Mouse (Mus musculus) heart, embryonic 15.5 days (tissue): ENCODE results near the gene Braf. TPM values are rescaled to one million over a fixed set of nuclear protein-coding genes. Genes with fewer than 3 reads are reported as not detected.
A peak's percentile ranks its signal among the peaks of the same experiment; 100 is the strongest.
"Not testable (repeated sequence)": the region's sequence is repeated elsewhere in the genome, so short reads cannot be mapped to it uniquely, and the experiment has no call there.

Experiments
- ATAC-seq: fragments of 200-750 bp; cut with Nextera tagmentation; replicated peaks from 2 replicates; pipeline ENCODE4 v1.8.0; 2017; ENCODE audit warnings: low read depth, moderate TSS enrichment; ENCODE audit not compliant: insufficient number of reproducible peaks, insufficient read depth, low FRiP score
- H3K27ac ChIP-seq: fragments of 300-500 bp; sonication (generic); 2 replicates; pipeline ENCODE4 v1.5.1; 2015; ENCODE audit warnings: mild to moderate bottlenecking, inconsistent platforms
- H3K27me3 ChIP-seq: fragments of 300-500 bp; sonication (generic); 2 replicates; pipeline ENCODE4 v1.6.1; 2015; ENCODE audit warnings: inconsistent platforms
- H3K36me3 ChIP-seq: fragments of 300-500 bp; sonication (generic); 2 replicates; pipeline ENCODE4 v1.6.1; 2015; ENCODE audit warnings: mild to moderate bottlenecking, inconsistent platforms
- H3K4me1 ChIP-seq: fragments of 300-500 bp; sonication (generic); replicated peaks from 2 replicates; pipeline ENCODE4 v1.6.1; 2015; ENCODE audit warnings: inconsistent platforms
- H3K4me2 ChIP-seq: fragments of 300-500 bp; sonication (generic); 2 replicates; pipeline ENCODE4 v1.6.1; 2015; ENCODE audit warnings: inconsistent platforms, mild to moderate bottlenecking, moderate library complexity
- H3K4me3 ChIP-seq: fragments of 300-500 bp; sonication (generic); 2 replicates; pipeline ENCODE4 v1.5.1; 2015; ENCODE audit warnings: mild to moderate bottlenecking, inconsistent platforms
- H3K9ac ChIP-seq: fragments of 300-500 bp; sonication (generic); 2 replicates; pipeline ENCODE4 v1.6.1; 2015; ENCODE audit warnings: mild to moderate bottlenecking, inconsistent platforms
- H3K9me3 ChIP-seq: fragments of 300-500 bp; sonication (generic); replicated peaks from 2 replicates; pipeline ENCODE4 v1.6.1; 2016; ENCODE audit warnings: inconsistent platforms
- WGBS: fragments of 180-500 bp; shearing (Covaris S2); methylation state at CpG from one replicate; pipeline ENCODE4 v1.1.7; 2015; ENCODE audit warnings: mixed read lengths; 5-methylcytosine and 5-hydroxymethylcytosine counted together
- polyA plus RNA-seq: library from polyadenylated mRNA; unstranded; fragments of >200 nt; fragmentation: Nextera tagmentation; extraction: Ambion mirVana; gene quantifications from 2 replicates; pipeline ENCODE4 v1.2.1, GENCODE M21; 2015

Gene Braf
- polyA plus RNA-seq: 8.7 and 11.0 TPM in 2 replicates

DNA sequence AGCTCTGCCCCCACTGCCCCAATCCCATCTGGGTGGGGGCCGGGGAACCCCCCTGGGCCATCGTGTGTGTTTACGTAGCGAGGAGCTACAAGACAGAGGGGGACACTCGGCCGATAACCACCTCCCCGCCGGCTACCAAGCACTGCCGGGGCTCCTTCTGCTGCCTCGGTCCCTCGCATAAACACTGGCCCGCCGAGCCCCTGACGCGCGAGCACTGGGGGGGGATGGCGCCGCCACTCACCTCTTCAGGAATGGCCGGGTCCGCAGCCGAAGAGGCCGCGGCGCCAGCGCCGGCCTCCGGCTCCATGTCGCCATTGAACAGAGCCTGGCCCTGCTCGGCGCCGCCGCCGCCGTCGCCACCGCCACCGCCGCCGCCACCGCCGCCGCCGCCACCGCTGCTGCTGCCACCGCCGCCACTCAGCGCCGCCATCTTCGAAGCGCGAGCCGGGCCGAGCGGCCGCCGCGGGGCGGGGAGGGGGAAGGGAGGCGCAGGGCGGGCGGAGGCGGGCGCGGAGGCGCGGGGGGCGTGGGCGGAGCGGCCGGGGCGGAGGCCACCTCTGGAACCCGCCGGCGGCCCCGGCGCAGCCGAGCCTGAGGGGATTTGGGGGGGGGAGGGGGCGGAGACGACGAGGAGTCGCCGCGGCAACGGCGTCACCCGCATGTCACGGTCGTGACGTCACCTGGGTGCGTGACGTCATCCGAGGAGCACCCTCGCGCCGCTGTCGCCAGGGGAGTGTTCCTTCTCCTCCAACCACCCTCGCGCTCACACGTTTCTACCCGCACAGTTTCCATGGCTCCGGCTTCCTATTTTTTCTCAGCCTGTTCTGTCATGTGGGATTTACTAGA lies at the start of gene Braf:
Gene Braf (minus strand): TSS at position 598 of the 846 bp plus-strand sequence.
- Histone ChIP-seq H3K27me3 (no peaks in the 10 kb centered on the region), H3K36me3 (no peaks in the 10 kb centered on the region), H3K9ac (peak within 1 kb of the TSS; percentile 96), H3K4me3 (peak within 1 kb of the TSS; percentile 75), H3K4me1 (peaks cover 22% of the 10 kb centered on the region), H3K9me3 (no peaks in the 10 kb centered on the region), H3K4me2 (peak within 1 kb of the TSS; percentile 79), H3K27ac (peak within 1 kb of the TSS; percentile 97)
- ATAC-seq: peak; percentile 91
- WGBS: under 1% methylated on average over 78 of the region's 101 CpGs

DNA sequence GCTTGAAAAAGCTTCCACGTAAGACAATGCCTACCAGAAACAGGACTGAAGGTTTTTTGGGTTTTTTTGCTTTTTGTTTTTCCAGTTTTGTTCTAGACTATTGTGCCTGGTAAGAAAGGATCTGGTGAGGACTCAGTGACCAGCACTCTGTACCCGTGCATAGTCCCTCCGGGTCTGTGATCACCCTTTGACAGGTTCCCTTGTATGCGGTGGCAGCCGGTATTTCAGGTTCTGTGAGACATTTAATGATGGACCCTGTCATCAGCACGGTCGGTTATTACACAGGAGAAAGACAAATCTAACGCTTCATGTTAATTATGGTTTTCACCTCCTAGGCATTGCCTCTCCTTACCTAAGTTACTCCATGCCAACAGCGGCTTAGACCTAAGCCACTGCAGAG lies 49.8 kb upstream of the Braf start:
- Histone ChIP-seq H3K9me3 (no peaks in the 10 kb centered on the region), H3K4me2 (no peak overlapping the region), H3K4me1 (0 out of 2 replicates have a peak, but pooled peaks cover 2% of the 10 kb centered on the region), H3K36me3 (no peaks in the 10 kb centered on the region), H3K27me3 (no peaks in the 10 kb centered on the region), H3K4me3 (no peak overlapping the region), H3K9ac (no peak overlapping the region), H3K27ac (no peak overlapping the region)
- 80% methylated on average over 9 of the region's 9 CpGs for WGBS
- no peak for ATAC-seq

DNA sequence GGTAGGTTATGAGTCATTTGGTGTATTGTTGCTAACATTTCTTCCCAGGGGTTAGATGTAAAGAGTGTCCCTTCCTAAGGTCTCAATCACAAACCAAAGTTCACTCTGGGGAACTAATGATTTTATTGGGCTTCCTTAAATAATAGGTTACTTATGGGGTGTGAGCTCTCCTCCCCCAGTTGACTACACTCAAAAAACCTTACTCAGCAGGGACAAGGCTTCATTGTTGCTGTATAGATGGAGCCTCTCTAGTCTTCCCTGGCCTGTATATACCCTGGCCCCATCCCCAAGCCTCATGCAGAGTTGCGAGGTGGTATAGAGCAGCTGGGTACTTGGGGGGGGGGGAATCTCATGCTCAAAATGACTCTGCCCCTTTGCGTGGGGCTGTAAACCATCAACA lies 32.0 kb upstream of the Braf start:
- Histone ChIP-seq H3K27ac (no peak overlapping the region), H3K27me3 (no peaks in the 10 kb centered on the region), H3K4me3 (no peak overlapping the region), H3K9me3 (no peaks in the 10 kb centered on the region), H3K4me1 (0 out of 2 replicates have a peak, but pooled peaks cover 3% of the 10 kb centered on the region), H3K9ac (no peak overlapping the region), H3K4me2 (no peak overlapping the region), H3K36me3 (no peaks in the 10 kb centered on the region)
- ATAC-seq: no peak
- 91% methylated on average over 2 of the region's 2 CpGs for WGBS

DNA sequence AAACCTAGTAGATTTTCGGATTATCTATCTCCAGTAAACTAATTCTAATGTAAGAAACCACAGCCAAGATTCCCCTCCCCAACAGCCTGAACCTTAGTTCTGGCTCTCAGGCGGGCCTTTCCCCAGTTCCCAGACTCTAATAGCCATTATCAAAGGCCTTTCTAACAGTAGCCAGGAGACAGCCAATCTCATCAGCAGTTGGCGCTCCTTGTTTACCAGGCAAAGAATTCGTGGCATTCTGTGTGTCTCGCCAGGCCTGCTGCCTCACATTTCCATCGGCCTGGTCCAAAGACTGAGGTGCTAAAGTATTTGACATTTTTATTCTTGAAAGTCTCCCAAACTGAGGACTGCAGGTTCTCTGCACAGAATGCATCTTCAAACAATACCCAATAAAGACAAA lies 24.6 kb upstream of the Braf start:
- Histone ChIP-seq H3K4me2 (no peak overlapping the region), H3K9ac (no peak overlapping the region), H3K4me3 (no peak overlapping the region), H3K9me3 (no peaks in the 10 kb centered on the region), H3K4me1 (no peaks in the 10 kb centered on the region), H3K27ac (peak overlapping the region; percentile 33), H3K36me3 (no peaks in the 10 kb centered on the region), H3K27me3 (no peaks in the 10 kb centered on the region)
- no peak for ATAC-seq
- 20% methylated on average over 6 of the region's 6 CpGs for WGBS

DNA sequence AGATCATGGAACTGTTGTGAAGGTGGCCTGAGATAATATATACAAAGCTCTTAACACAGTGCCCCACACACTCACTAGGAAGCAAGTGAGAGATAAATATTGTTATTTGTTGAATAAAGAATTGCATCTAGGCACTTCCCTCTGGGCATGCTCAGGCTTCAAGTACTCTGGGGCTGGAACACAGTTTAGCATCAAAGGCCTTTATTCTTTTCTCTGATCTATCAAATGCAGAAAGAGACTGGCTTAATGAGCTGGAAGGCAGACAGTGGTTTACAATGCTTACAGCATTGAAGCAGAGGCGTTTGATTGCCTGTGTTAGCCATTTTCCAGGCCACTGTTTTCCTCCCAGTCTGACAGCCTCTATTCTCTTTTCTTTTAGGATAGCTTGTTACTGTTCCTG lies 21.8 kb upstream of the Braf start:
- H3K4me3 ChIP-seq: no peak overlapping the region
- H3K4me1 ChIP-seq: no peaks in the 10 kb centered on the region
- H3K27ac ChIP-seq: no peak overlapping the region
- no peaks in the 10 kb centered on the region for H3K36me3 ChIP-seq
- no peaks in the 10 kb centered on the region for H3K9me3 ChIP-seq
- no peak overlapping the region for H3K9ac ChIP-seq
- no peak for ATAC-seq
- no peak overlapping the region for H3K4me2 ChIP-seq
- 53% methylated on average over 1 of the region's 1 CpGs for WGBS
- no peaks in the 10 kb centered on the region for H3K27me3 ChIP-seq

DNA sequence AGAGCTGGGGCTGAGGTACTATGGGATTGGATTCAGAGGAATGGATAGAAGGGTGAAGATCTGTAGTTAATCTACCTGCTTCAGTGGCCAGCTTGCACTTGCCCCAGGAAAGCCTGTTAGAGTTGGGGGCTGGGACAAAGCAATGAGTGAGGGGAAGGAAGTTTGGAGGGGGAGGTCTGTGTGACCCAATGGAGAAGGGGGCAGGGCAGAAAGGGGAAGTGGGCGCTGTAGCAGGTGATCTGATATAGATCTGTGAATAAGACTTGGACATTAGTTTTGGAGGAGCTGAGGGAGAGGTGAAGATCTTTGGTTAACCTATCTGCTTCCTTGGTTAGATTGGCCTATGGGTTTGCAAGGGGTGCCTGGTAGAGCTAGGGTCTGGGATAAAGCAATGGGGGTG lies 20.2 kb upstream of the Braf start:
- no peak overlapping the region for H3K4me2 ChIP-seq
- no peaks in the 10 kb centered on the region for H3K36me3 ChIP-seq
- no peak overlapping the region for H3K27ac ChIP-seq
- no peaks in the 10 kb centered on the region for H3K4me1 ChIP-seq
- WGBS: 87% methylated on average over 1 of the region's 1 CpGs
- ATAC-seq: no peak
- no peaks in the 10 kb centered on the region for H3K9me3 ChIP-seq
- no peak overlapping the region for H3K9ac ChIP-seq
- H3K27me3 ChIP-seq: no peaks in the 10 kb centered on the region
- no peak overlapping the region for H3K4me3 ChIP-seq

DNA sequence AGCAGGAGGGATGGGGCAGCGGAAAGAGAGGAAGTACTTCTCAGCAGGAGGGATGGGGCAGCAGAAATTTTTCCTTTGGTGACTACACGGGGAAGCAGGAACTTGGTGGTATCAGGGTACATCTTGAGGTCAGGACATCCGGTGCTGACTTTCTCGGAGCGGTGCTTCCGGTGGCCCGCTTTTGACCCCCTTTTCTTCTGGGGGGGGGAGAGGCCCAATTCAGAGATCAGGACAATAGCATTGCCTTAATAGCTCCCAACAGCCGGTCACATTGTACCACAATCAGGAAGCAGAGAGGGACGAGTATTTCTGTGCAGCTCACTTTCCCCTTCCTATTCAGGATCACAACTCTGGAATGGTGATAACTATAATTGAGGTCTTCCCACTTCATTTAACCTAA lies 14.4 kb upstream of the Braf start:
- not testable (repeated sequence) for H3K27ac ChIP-seq, H3K9ac ChIP-seq, ATAC-seq, H3K27me3 ChIP-seq, H3K4me1 ChIP-seq, H3K9me3 ChIP-seq, H3K36me3 ChIP-seq, H3K4me2 ChIP-seq, H3K4me3 ChIP-seq
- WGBS: 90% methylated on average over 9 of the region's 9 CpGs

DNA sequence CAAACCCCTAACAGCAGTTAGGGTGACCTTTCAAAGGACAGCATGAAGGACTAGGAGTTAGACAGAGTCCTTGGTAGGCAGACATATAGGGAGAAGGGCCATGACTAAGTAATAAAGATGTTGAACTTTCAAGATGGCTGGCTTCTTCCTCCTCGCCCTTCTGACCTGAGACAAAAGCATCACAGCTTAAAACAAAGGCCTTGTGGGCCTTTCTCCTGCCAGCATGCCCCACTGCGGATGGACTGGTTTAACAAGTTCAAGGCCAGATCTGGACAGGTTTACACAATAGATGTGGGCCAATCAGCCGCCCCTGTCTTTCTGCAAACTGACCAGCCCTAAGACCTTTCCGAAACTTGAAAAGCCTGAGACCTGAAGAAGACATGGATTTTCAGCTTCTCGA lies 2.8 kb upstream of the Braf start:
- no peak for ATAC-seq
- no peak overlapping the region for H3K4me2 ChIP-seq
- 84% methylated on average over 5 of the region's 5 CpGs for WGBS
- H3K36me3 ChIP-seq: no peaks in the 10 kb centered on the region
- no peaks in the 10 kb centered on the region for H3K9me3 ChIP-seq
- no peak overlapping the region for H3K4me3 ChIP-seq
- no peak overlapping the region for H3K27ac ChIP-seq
- H3K4me1 ChIP-seq: peaks cover 8% of the 10 kb centered on the region
- no peaks in the 10 kb centered on the region for H3K27me3 ChIP-seq
- no peak overlapping the region for H3K9ac ChIP-seq

DNA sequence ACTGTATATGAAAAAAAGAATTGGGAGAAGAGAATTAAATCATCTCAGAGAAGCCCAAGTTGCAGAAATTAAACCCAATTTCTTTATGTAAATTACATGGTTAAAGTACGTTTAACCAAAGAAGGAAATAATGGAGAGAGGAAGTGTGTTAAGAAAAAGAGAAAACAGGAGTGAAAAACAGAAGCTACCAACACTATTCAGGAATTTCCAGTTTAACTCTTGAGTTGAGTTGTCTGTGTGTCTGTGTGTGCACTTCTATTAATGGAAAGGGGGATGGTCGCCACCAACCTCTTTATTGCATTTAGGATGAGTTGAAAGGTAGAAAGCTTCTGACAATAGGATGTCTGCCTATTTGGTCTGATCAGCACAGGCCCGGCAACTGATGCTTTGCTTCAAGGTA lies 886 bp upstream of the Braf start:
- H3K4me3 ChIP-seq: no peak overlapping the region
- H3K27me3 ChIP-seq: no peaks in the 10 kb centered on the region
- no peak overlapping the region for H3K27ac ChIP-seq
- H3K4me2 ChIP-seq: no peak overlapping the region
- H3K36me3 ChIP-seq: no peaks in the 10 kb centered on the region
- no peak overlapping the region for H3K9ac ChIP-seq
- WGBS: 75% methylated on average over 3 of the region's 3 CpGs
- no peak for ATAC-seq
- H3K4me1 ChIP-seq: peaks cover 17% of the 10 kb centered on the region
- no peaks in the 10 kb centered on the region for H3K9me3 ChIP-seq

DNA sequence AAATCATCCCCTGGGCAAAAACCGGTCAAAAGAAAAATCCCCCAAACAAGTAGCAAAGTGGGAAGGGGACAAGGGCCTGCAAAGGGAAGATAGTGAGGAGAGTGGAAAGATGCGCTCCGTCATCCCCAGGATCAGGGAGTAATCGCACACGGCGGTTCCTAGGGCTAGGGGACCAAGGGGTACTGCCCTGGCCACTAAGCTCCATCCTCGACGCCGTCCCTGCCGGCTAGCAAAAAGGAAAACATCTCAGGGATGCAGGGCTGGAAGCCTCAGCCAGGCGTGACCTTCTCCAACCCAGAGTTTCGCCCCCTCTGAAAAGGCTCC lies 759 bp downstream of the Braf start:
- peak; percentile 37 for ATAC-seq
- Histone ChIP-seq H3K4me1 (peaks cover 22% of the 10 kb centered on the region), H3K36me3 (no peaks in the 10 kb centered on the region), H3K27me3 (no peaks in the 10 kb centered on the region), H3K9ac (peak overlapping the region; percentile 96), H3K4me2 (peak overlapping the region; percentile 79), H3K9me3 (no peaks in the 10 kb centered on the region), H3K27ac (peak overlapping the region; percentile 97), H3K4me3 (peak overlapping the region; percentile 75)
- under 1% methylated on average over 12 of the region's 12 CpGs for WGBS

DNA sequence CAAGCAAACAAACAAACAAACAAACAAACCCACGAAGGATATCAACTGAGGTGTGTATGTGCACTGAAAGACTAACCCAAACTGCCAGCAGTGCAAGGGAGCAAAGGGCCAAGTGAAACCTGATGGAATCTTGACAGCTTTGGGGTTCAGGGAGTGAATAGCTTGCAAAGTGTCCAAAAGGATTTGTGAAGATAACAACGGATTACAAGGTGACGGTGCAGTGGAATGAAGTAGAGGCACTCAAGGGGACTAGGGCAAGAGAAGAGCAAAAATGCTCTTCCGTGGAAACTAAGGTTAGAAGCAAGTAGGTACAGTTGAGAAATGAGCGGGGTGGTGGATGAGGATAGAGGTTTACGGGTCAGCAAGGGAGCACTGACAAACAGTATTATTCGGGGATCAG lies 1.2 kb downstream of the Braf start:
- Histone ChIP-seq H3K27me3 (no peaks in the 10 kb centered on the region), H3K4me2 (peak overlapping the region; percentile 79), H3K9me3 (no peaks in the 10 kb centered on the region), H3K4me1 (peaks cover 22% of the 10 kb centered on the region), H3K27ac (peak overlapping the region; percentile 97), H3K36me3 (no peaks in the 10 kb centered on the region), H3K9ac (peak overlapping the region; percentile 96), H3K4me3 (peak overlapping the region; percentile 75)
- no peak for ATAC-seq
- WGBS: 2% methylated on average over 7 of the region's 7 CpGs

DNA sequence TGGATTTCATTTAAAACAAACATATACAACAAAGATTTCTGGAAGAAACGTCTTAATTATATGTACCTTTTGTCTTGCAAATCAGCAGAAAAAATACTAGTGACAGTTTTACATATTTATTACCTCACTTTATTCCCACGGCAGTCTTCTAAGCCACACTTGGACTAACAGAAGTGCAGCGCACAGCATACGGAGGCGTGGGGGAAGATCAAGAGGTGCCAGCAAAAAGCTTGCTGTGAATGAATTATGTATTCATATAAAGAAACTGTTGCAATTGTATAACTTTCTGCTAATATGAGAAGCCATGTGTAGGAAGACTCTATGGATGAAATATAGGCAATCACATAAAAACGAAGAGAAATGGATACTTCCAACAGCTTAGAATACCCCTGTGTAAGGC lies 6.7 kb downstream of the Braf start:
- H3K36me3 ChIP-seq: no peaks in the 10 kb centered on the region
- peaks cover 20% of the 10 kb centered on the region for H3K4me1 ChIP-seq
- ATAC-seq: no peak
- H3K4me2 ChIP-seq: no peak overlapping the region
- H3K27ac ChIP-seq: no peak overlapping the region
- no peaks in the 10 kb centered on the region for H3K9me3 ChIP-seq
- H3K27me3 ChIP-seq: no peaks in the 10 kb centered on the region
- no peak overlapping the region for H3K4me3 ChIP-seq
- H3K9ac ChIP-seq: no peak overlapping the region
- 79% methylated on average over 6 of the region's 6 CpGs for WGBS
